Mouse (Mus musculus): ENCODE data around the gene Bbs9. TPM values are rescaled to one million over a fixed set of nuclear protein-coding genes. Genes with fewer than 3 reads are reported as not detected.

Gene Bbs9
- polyA plus RNA-seq, 1 experiment = 12.7 TPM

- peak; percentile 74 for DNase-seq
- TF ChIP-seq CTCF (conservative IDR thresholded peaks at IDR 0.05; ENCODE audit: insufficient read depth, insufficient read length, low read depth, low read length) (no peak), POLR2A (IDR thresholded peaks at IDR 0.05; ENCODE audit: low read depth, low read length) (no peak)
- peaks cover 3% of the 10 kb centered on the region; the same call in 1 of the 2 replicates for H3K4me1 ChIP-seq (ENCODE audit: control insufficient read depth, insufficient read depth, low read length)
- WGBS = 3% methylated on average over 41 of the region's 43 CpGs
- peak overlapping the region; percentile 92 for H3K4me3 ChIP-seq (ENCODE audit: insufficient read depth, low read depth, low read length)
- H3K27ac ChIP-seq (ENCODE audit: insufficient read depth, low read depth, low read length) = peak overlapping the region; percentile 80
- H3K36me3 ChIP-seq (ENCODE audit: control insufficient read depth, insufficient read depth, low read length) = no peaks in the 10 kb centered on the region
- no peaks in the 10 kb centered on the region for H3K27me3 ChIP-seq (replicated peaks; ENCODE audit: control insufficient read depth, insufficient read depth, low read length)
Observed at GRCm38 (mm10) chr9:22468170-22468898, 7.2 kb upstream of the Bbs9 start.

- H3K27me3 ChIP-seq (replicated peaks; ENCODE audit: control insufficient read depth, insufficient read depth, low read length) = no peaks in the 10 kb centered on the region
- no peak overlapping the region for H3K27ac ChIP-seq (ENCODE audit: insufficient read depth, low read depth, low read length)
- no peak overlapping the region for H3K4me3 ChIP-seq (ENCODE audit: insufficient read depth, low read depth, low read length)
- 80% methylated on average over 8 of the region's 8 CpGs for WGBS
- DNase-seq = no peak
- TF ChIP-seq CTCF (conservative IDR thresholded peaks at IDR 0.05; ENCODE audit: insufficient read depth, insufficient read length, low read depth, low read length) (no peak), POLR2A (IDR thresholded peaks at IDR 0.05; ENCODE audit: low read depth, low read length) (no peak)
- no peaks in the 10 kb centered on the region for H3K36me3 ChIP-seq (ENCODE audit: control insufficient read depth, insufficient read depth, low read length)
- peaks cover 3% of the 10 kb centered on the region; the same call in 1 of the 2 replicates for H3K4me1 ChIP-seq (ENCODE audit: control insufficient read depth, insufficient read depth, low read length)
Observed at GRCm38 (mm10) chr9:22468899-22469259, 6.6 kb upstream of the Bbs9 start.

GRCm38 (mm10) chr9:22469643-22470042 is 5.9 kb upstream of the Bbs9 start, which contains the start of gene Rp9:
TSS of gene Rp9 (minus strand) at chr9:22469743.
- peak within 1 kb of the TSS; percentile 33; the same call in 1 of the 2 replicates for H3K27ac ChIP-seq (ENCODE audit: insufficient read depth, low read depth, low read length)
- H3K36me3 ChIP-seq (ENCODE audit: control insufficient read depth, insufficient read depth, low read length) = no peaks in the 10 kb centered on the region
- no peaks in the 10 kb centered on the region for H3K27me3 ChIP-seq (replicated peaks; ENCODE audit: control insufficient read depth, insufficient read depth, low read length)
- 0 out of 2 replicates have a peak within 1 kb of the TSS, but pooled peaks have one; percentile 58 for H3K4me3 ChIP-seq (ENCODE audit: insufficient read depth, low read depth, low read length)
- 91% methylated on average over 3 of the region's 3 CpGs for WGBS
- no peak for TF ChIP-seq POLR2A (IDR thresholded peaks at IDR 0.05; ENCODE audit: low read depth, low read length)
- TF ChIP-seq CTCF (conservative IDR thresholded peaks at IDR 0.05; ENCODE audit: insufficient read depth, insufficient read length, low read depth, low read length) = no peak
- DNase-seq = no peak
- H3K4me1 ChIP-seq (ENCODE audit: control insufficient read depth, insufficient read depth, low read length) = peaks cover 3% of the 10 kb centered on the region; the same call in 1 of the 2 replicates

GRCm38 (mm10) chr9:22476265-22476664 is 750 bp downstream of the Bbs9 start:
- no peak for TF ChIP-seq POLR2A (IDR thresholded peaks at IDR 0.05; ENCODE audit: low read depth, low read length)
- no peak for TF ChIP-seq CTCF (conservative IDR thresholded peaks at IDR 0.05; ENCODE audit: insufficient read depth, insufficient read length, low read depth, low read length)
- 6% methylated on average over 10 of the region's 10 CpGs for WGBS
- H3K27me3 ChIP-seq (replicated peaks; ENCODE audit: control insufficient read depth, insufficient read depth, low read length) = no peaks in the 10 kb centered on the region

GRCm38 (mm10) chr9:22478946-22479345 is 3.4 kb downstream of the Bbs9 start:
- no peaks in the 10 kb centered on the region for H3K4me1 ChIP-seq (ENCODE audit: control insufficient read depth, insufficient read depth, low read length)
- 95% methylated on average over 8 of the region's 8 CpGs for WGBS
- TF ChIP-seq CTCF (conservative IDR thresholded peaks at IDR 0.05; ENCODE audit: insufficient read depth, insufficient read length, low read depth, low read length) (no peak), POLR2A (IDR thresholded peaks at IDR 0.05; ENCODE audit: low read depth, low read length) (no peak)
- H3K27ac ChIP-seq (ENCODE audit: insufficient read depth, low read depth, low read length) = no peak overlapping the region
- H3K4me3 ChIP-seq (ENCODE audit: insufficient read depth, low read depth, low read length) = no peak overlapping the region
- DNase-seq = no peak
- H3K36me3 ChIP-seq (ENCODE audit: control insufficient read depth, insufficient read depth, low read length) = no peaks in the 10 kb centered on the region
- H3K27me3 ChIP-seq (replicated peaks; ENCODE audit: control insufficient read depth, insufficient read depth, low read length) = no peaks in the 10 kb centered on the region

More at GRCm38 (mm10) chr9:22476265-22476664, 750 bp downstream of the Bbs9 start:
- H3K4me1 ChIP-seq (ENCODE audit: control insufficient read depth, insufficient read depth, low read length) = no peaks in the 10 kb centered on the region
- H3K36me3 ChIP-seq (ENCODE audit: control insufficient read depth, insufficient read depth, low read length) = no peaks in the 10 kb centered on the region
- H3K4me3 ChIP-seq (ENCODE audit: insufficient read depth, low read depth, low read length) = peak overlapping the region; percentile 78
- peak overlapping the region; percentile 11; the same call in 1 of the 2 replicates for H3K27ac ChIP-seq (ENCODE audit: insufficient read depth, low read depth, low read length)
- peak; percentile 17 for DNase-seq

- H3K4me1 ChIP-seq (ENCODE audit: control insufficient read depth, insufficient read depth, low read length) = peaks cover 3% of the 10 kb centered on the region; the same call in 1 of the 2 replicates
Observed at GRCm38 (mm10) chr9:22483866-22484561, 8.5 kb downstream of the Bbs9 start.

More at GRCm38 (mm10) chr9:22483866-22484561, 8.5 kb downstream of the Bbs9 start:
- WGBS = 96% methylated on average over 8 of the region's 8 CpGs
- DNase-seq = no peak
- H3K4me3 ChIP-seq (ENCODE audit: insufficient read depth, low read depth, low read length) = no peak overlapping the region
- no peaks in the 10 kb centered on the region for H3K36me3 ChIP-seq (ENCODE audit: control insufficient read depth, insufficient read depth, low read length)
- TF ChIP-seq CTCF (conservative IDR thresholded peaks at IDR 0.05; ENCODE audit: insufficient read depth, insufficient read length, low read depth, low read length) (no peak), POLR2A (IDR thresholded peaks at IDR 0.05; ENCODE audit: low read depth, low read length) (no peak)
- H3K27me3 ChIP-seq (replicated peaks; ENCODE audit: control insufficient read depth, insufficient read depth, low read length) = no peaks in the 10 kb centered on the region
- no peak overlapping the region for H3K27ac ChIP-seq (ENCODE audit: insufficient read depth, low read depth, low read length)
